Mouse (Mus musculus) intestine, embryonic 16.5 days (tissue): ENCODE data around the gene Smdt1. TPM values are rescaled to one million over a fixed set of nuclear protein-coding genes. Genes with fewer than 3 reads are reported as not detected.

Source experiments
- ATAC-seq: fragments of 200-750 bp; cut with Nextera tagmentation; 2 replicates; pipeline ENCODE4 v1.8.0; 2017; ENCODE audit warnings: moderate TSS enrichment, moderate library complexity
- H3K27ac ChIP-seq: fragments of 300-500 bp; sonication (generic); 2 replicates; pipeline ENCODE4 v1.5.1; 2014; ENCODE audit warnings: mild to moderate bottlenecking, low read length
- H3K27me3 ChIP-seq: fragments of 300-500 bp; sonication (generic); replicated peaks from 2 replicates; pipeline ENCODE4 v1.6.1; 2014; ENCODE audit warnings: low read length, control low read depth, mixed read lengths; ENCODE audit not compliant: control insufficient read depth, insufficient read depth
- H3K36me3 ChIP-seq: fragments of 300-500 bp; sonication (generic); 2 replicates; pipeline ENCODE4 v1.6.1; 2014; ENCODE audit warnings: low read length, control low read depth; ENCODE audit not compliant: control insufficient read depth, insufficient read depth
- H3K4me1 ChIP-seq: fragments of 300-500 bp; sonication (generic); 2 replicates; pipeline ENCODE4 v1.6.1; 2014; ENCODE audit warnings: low read length, control low read depth, mixed read lengths; ENCODE audit not compliant: control insufficient read depth, insufficient read depth
- H3K4me2 ChIP-seq: fragments of 300-500 bp; sonication (generic); 2 replicates; pipeline ENCODE4 v1.6.1; 2014; ENCODE audit warnings: low read depth, low read length, control low read depth
- H3K4me3 ChIP-seq: fragments of 300-500 bp; sonication (generic); 2 replicates; pipeline ENCODE4 v1.5.1; 2014; ENCODE audit warnings: mild to moderate bottlenecking, low read length
- H3K9ac ChIP-seq: fragments of 300-500 bp; sonication (generic); 2 replicates; pipeline ENCODE4 v1.6.1; 2014; ENCODE audit warnings: low read depth, low read length
- H3K9me3 ChIP-seq: fragments of 300-500 bp; sonication (generic); 2 replicates; pipeline ENCODE4 v1.6.1; 2016; ENCODE audit warnings: low read length, control low read depth; ENCODE audit not compliant: control insufficient read depth
- WGBS: fragments of 180-500 bp; shearing (Covaris S2); extraction: QIAGEN DNeasy Blood & Tissue Kit; methylation state at CpG from one replicate; pipeline ENCODE4 v1.1.7; 2014; 5-methylcytosine and 5-hydroxymethylcytosine counted together
- polyA plus RNA-seq: library from polyadenylated mRNA; unstranded; fragments of >200 nt; fragmentation: Nextera tagmentation; extraction: Ambion mirVana; gene quantifications from 2 replicates; pipeline ENCODE4 v1.2.1, GENCODE M21; 2015

The Smdt1 gene
- polyA plus RNA-seq, 1 experiment from 2014 or later, result 332 TPM

DNA sequence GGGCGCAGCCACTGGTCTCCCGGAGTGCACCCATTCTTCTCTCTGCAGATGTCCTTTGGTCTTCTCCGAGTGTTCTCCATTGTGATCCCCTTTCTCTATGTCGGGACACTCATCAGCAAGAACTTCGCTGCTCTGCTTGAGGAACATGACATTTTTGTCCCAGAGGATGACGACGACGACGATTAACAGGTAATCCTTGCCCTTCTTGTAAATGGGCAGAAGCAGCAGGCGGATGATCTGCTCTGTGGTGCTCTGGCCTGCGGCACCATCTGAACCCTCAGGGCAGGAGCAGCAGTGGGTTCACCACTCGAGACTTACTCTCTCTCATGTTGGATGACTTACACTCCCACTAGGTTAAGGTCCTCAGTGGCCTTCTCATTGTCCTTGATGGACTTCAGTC lies 9.1 kb downstream of the Smdt1 start:
- ATAC-seq, result no peak
- Histone ChIP-seq H3K9me3 (no peaks in the 10 kb centered on the region), H3K27me3 (no peaks in the 10 kb centered on the region), H3K36me3 (peaks cover 21% of the 10 kb centered on the region), H3K9ac (0 out of 2 replicates have a peak overlapping the region, but pooled peaks have one; percentile 87), H3K4me1 (peaks cover 36% of the 10 kb centered on the region), H3K27ac (peak overlapping the region; percentile 58; the same call in 1 of the 2 replicates), H3K4me2 (peak overlapping the region; percentile 53; the same call in 1 of the 2 replicates), H3K4me3 (no peak overlapping the region)
- 92% methylated on average over 12 of the region's 12 CpGs for WGBS

DNA sequence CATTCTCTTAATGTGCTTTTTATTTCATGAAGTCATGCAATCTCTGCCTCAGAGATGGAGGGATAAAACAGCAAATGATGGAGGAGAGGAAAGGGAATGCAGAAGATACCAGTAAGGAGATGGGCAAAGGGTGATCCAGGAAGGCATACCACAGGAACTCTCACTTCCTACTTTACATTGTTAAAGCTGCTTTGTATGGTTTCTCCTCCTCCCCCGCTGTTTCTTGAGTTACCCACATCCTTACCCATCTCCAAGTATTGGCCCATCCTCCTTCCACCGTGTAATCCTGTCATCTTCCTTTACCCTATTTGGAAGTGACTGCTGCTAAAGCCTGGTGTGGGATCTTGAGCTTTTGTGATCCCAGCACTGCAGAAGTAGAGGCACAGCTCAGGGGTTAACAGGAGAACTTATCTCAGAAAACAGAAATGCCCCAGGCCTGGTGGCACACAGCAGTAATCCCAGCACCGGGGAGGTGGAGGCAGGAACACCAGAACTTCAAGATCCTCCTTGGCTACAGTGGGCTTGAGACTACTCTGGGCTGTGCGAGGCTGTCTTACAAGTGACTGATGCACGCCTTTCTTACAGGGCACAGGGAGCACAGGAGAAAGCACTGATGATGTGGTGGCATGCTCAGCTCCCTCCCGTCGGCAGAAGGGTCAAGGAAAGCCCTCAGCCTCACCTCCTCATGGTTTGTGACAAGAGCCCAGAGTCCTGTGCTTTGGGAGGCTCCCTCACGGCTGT lies 9.7 kb downstream of the Smdt1 start:
- WGBS, result 80% methylated on average over 8 of the region's 8 CpGs
- peaks cover 21% of the 10 kb centered on the region for H3K36me3 ChIP-seq
- no peaks in the 10 kb centered on the region for H3K9me3 ChIP-seq
- no peaks in the 10 kb centered on the region for H3K27me3 ChIP-seq
- no peak for ATAC-seq
- no peak overlapping the region for H3K4me2 ChIP-seq
- no peak overlapping the region for H3K9ac ChIP-seq
- H3K4me3 ChIP-seq, result no peak overlapping the region
- H3K4me1 ChIP-seq, result peaks cover 36% of the 10 kb centered on the region
- no peak overlapping the region for H3K27ac ChIP-seq

DNA sequence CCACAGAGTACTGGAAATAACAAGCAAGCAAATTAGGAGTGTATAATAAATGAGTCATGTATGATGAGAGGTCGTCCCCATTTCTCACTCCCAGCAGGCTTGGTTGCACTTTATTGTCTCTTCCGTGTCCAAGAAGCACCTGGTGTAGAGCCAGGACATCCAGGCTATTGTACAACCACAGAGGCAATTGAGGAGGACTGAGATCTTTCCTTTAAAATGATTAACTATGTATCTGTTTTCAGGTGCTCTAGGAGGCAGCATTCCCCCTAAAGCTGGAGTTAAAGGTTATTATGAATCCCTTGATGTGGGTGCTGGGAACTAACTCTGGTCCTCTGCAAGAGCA lies 10.2 kb downstream of the Smdt1 start:
- no peak overlapping the region for H3K4me2 ChIP-seq
- H3K36me3 ChIP-seq, result peaks cover 21% of the 10 kb centered on the region
- H3K27ac ChIP-seq, result 0 out of 2 replicates have a peak overlapping the region, but pooled peaks have one; percentile 55
- peaks cover 36% of the 10 kb centered on the region for H3K4me1 ChIP-seq
- H3K9me3 ChIP-seq, result no peaks in the 10 kb centered on the region
- H3K9ac ChIP-seq, result no peak overlapping the region
- no peak overlapping the region for H3K4me3 ChIP-seq
- no peak for ATAC-seq
- H3K27me3 ChIP-seq, result no peaks in the 10 kb centered on the region
- 70% methylated on average over 2 of the region's 2 CpGs for WGBS

DNA sequence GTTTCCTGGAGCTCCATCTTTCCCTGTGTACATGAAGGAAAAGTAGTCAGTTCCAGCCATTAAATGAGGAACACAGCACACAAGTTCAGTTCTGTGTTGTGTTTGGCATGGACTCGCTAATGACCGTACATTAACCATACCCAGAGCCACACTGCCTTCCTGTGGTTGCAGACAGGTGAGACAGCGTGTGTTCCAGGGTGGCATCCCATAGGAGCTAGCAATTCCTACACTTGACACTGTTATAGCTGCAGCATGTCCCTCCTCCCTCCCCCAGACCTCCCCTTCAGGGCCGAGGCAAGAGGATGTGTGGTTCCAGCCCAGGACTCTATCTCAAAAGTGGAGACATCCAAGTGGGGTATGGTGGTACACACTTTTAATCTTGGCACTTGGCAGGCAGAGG lies 11.6 kb downstream of the Smdt1 start:
- no peaks in the 10 kb centered on the region for H3K27me3 ChIP-seq
- H3K9ac ChIP-seq, result peak overlapping the region; percentile 25; the same call in 1 of the 2 replicates
- peaks cover 21% of the 10 kb centered on the region for H3K36me3 ChIP-seq
- H3K27ac ChIP-seq, result peak overlapping the region; percentile 76
- ATAC-seq, result no peak
- H3K4me3 ChIP-seq, result no peak overlapping the region
- WGBS, result 64% methylated on average over 4 of the region's 4 CpGs
- H3K9me3 ChIP-seq, result no peaks in the 10 kb centered on the region
- H3K4me2 ChIP-seq, result 0 out of 2 replicates have a peak overlapping the region, but pooled peaks have one; percentile 14
- H3K4me1 ChIP-seq, result peaks cover 39% of the 10 kb centered on the region

DNA sequence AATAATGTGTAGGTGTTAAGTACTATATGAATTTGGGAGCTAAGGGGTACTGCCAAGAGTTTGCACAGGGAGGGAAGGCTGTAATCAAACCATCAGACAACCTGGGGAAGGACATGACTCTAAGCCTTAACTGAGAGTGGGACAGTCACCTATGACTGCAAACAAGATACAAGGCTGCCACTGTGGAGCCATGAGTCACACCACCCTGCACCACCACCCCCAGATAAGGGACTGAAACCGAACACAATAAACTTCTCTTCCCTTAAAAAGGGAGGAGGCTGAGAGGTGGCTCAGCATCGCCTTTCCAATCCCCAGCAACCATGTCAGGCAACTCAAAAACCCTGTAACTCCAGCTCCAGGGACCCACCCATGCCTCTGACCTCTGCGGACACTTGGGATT lies 12.7 kb downstream of the Smdt1 start:
- H3K4me1 ChIP-seq, result peaks cover 39% of the 10 kb centered on the region
- 0 out of 2 replicates have a peak overlapping the region, but pooled peaks have one; percentile 11 for H3K9ac ChIP-seq
- H3K9me3 ChIP-seq, result no peaks in the 10 kb centered on the region
- H3K36me3 ChIP-seq, result peaks cover 21% of the 10 kb centered on the region
- H3K4me3 ChIP-seq, result no peak overlapping the region
- no peaks in the 10 kb centered on the region for H3K27me3 ChIP-seq
- ATAC-seq, result peak; percentile 22
- no peak overlapping the region for H3K4me2 ChIP-seq
- WGBS, result 60% methylated on average over 3 of the region's 3 CpGs
- peak overlapping the region; percentile 63 for H3K27ac ChIP-seq

DNA sequence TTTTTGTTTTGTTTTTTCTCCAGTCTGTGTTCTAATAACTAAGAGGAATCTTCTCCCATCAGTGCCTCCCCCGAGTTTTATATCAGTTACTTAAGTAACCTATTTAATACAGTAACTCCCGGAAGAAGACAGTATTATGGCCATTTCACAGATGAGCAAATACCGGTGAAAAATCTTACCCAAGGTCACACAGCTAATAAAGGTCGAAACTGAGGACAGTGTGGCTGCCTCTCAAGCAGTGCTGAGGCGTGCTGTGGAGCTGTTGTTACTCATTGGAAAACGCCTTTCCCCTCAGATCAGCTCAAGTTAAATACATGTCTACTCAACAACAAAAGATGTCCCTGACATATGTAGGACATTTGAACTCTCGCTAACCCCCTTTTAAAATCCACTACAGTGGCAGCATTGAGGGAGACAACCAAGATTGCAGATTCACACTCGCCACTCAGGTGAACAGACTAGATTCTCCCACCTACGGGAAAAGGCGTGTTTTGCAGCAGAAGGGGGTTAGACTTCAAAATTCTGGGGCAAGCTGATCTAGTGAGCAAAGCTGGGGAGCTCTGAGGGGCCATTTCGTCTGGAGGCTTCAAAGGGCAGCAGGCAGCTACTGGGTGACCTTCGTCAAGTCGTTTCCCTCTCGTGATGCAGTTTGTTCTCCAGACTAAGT lies 14.5 kb downstream of the Smdt1 start:
- WGBS, result 21% methylated on average over 14 of the region's 14 CpGs
- Histone ChIP-seq H3K4me3 (peak overlapping the region; percentile 95), H3K36me3 (peaks cover 18% of the 10 kb centered on the region), H3K9me3 (no peaks in the 10 kb centered on the region), H3K4me1 (peaks cover 28% of the 10 kb centered on the region), H3K27me3 (no peaks in the 10 kb centered on the region), H3K4me2 (peak overlapping the region; percentile 66), H3K9ac (peak overlapping the region; percentile 99), H3K27ac (peak overlapping the region; percentile 81)
- ATAC-seq, result no peak

DNA sequence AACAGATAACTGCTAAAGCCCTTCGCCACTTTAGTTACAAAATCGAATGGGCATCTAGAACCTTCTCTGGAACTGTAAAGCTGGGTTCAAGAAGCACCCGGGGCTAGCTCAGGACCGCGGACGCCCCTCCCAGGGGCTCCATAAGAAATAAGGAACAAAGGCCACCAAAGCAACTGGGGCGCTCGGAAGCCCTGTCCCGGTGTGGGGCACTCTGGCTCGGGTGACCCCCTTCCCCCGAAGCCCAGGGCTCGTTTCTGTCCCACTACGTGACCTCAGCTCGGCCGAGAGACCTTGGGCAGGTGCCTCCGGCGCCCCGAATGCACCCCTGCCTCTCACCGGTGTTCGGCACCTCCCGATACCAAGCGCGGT lies 15.0 kb downstream of the Smdt1 start:
- Histone ChIP-seq H3K27me3 (no peaks in the 10 kb centered on the region), H3K4me3 (peak overlapping the region; percentile 95), H3K9ac (peak overlapping the region; percentile 99), H3K4me1 (peaks cover 32% of the 10 kb centered on the region), H3K4me2 (peak overlapping the region; percentile 66), H3K36me3 (peaks cover 16% of the 10 kb centered on the region), H3K9me3 (no peaks in the 10 kb centered on the region), H3K27ac (peak overlapping the region; percentile 81)
- WGBS, result 2% methylated on average over 23 of the region's 23 CpGs
- ATAC-seq, result peak; percentile 31

DNA sequence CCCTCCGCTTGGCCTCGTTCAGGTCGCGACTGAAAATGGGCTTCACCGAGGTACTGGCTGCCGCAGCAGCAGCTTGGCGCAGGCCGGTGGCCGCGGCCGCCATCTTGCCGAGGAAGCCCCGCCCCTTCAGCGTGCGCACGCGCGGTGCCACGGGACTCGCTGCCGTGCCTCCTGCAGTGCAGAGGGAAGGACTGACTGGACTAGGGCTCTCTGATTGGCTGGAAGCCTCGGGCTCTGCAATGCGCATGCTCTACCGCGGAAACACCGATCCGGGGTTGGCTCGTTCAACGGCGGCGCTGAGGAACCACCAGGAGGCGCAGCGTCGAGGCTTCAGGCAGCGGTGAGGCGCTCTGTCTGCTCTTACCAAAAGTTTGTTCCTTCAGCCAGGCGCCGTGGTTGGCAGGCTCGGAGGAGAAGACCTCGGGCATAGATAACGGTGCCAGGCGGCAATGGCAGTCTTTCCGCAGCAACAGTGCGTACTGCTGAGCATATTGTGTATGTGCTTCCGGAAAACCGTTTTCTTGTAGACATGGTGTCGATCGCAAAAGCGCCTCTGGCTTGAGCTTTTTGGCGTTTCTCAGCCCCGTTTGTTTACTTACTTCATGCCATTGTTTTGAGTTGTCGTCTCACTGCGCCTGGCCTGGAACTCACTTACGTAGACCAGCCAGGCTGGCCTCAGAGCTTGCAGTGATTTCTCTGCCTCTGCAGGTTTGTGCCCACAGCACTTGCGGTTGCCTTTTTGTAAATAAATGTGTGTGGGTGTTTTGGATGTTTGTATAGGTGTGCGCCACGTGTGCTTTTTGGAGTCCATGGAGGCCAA lies 15.6 kb downstream of the Smdt1 start, which contains the start of gene Ndufa6:
Ndufa6 (minus strand) TSS at position 197 of the 820 bp plus-strand sequence.
- peak; percentile 98 for ATAC-seq
- no peaks in the 10 kb centered on the region for H3K9me3 ChIP-seq
- H3K36me3 ChIP-seq, result peaks cover 11% of the 10 kb centered on the region; the same call in 1 of the 2 replicates
- peak within 1 kb of the TSS; percentile 95 for H3K4me3 ChIP-seq
- H3K4me1 ChIP-seq, result peaks cover 36% of the 10 kb centered on the region
- no peaks in the 10 kb centered on the region for H3K27me3 ChIP-seq
- H3K27ac ChIP-seq, result peak within 1 kb of the TSS; percentile 93
- H3K9ac ChIP-seq, result peak within 1 kb of the TSS; percentile 99
- 1% methylated on average over 56 of the region's 57 CpGs for WGBS
- H3K4me2 ChIP-seq, result peak within 1 kb of the TSS; percentile 83
